Mouse (Mus musculus) MEL (cell line): ENCODE results near the gene Top3a. TPM values are rescaled to one million over a fixed set of nuclear protein-coding genes. Genes with fewer than 3 reads are reported as not detected.

Experiments
- DNase-seq: peaks from one replicate; pipeline ENCODE4 v3.0.0; 2011; ENCODE audit warnings: low read depth, low spot score
- H3K27ac ChIP-seq: 2 replicates; pipeline ENCODE4 v1.5.1; 2012; ENCODE audit warnings: low read depth, mild to moderate bottlenecking, control low read depth, low read length, moderate library complexity; ENCODE audit not compliant: control insufficient read depth
- H3K27me3 ChIP-seq, 2 experiments: fragments of 150-350 bp in 1 of 2; sonication (generic) in 1 of 2; 2 replicates each; pipeline ENCODE4 v1.6.1; 2012; ENCODE audit warnings: low read length in 2 of 2, mild to moderate bottlenecking in 2 of 2, improper control_type of control experiment in 1 of 2, moderate library complexity in 1 of 2; ENCODE audit not compliant: insufficient read depth in 2 of 2, control insufficient read depth in 1 of 2
- H3K36me3 ChIP-seq, 2 experiments: 2 replicates each; pipeline ENCODE4 v1.6.1; 2012 to 2014; ENCODE audit warnings: low read length in 2 of 2, improper control_type of control experiment in 1 of 2, inconsistent platforms in 1 of 2, mild to moderate bottlenecking in 1 of 2; ENCODE audit not compliant: insufficient read depth in 2 of 2, control insufficient read depth in 1 of 2
- H3K4me1 ChIP-seq, 2 experiments: fragments of 150-350 bp in 1 of 2; sonication (generic) in 1 of 2; 2 replicates each; pipeline ENCODE4 v1.6.1; 2012; ENCODE audit warnings: low read length in 2 of 2, improper control_type of control experiment in 1 of 2, mild to moderate bottlenecking in 1 of 2; ENCODE audit not compliant: insufficient read depth in 2 of 2, control insufficient read depth in 1 of 2
- H3K4me3 ChIP-seq, 2 experiments: fragments of 150-350 bp in 1 of 2; sonication (generic) in 1 of 2; 2 replicates each; pipeline ENCODE4 v1.5.1; 2012; ENCODE audit warnings: low read depth in 2 of 2, low read length in 2 of 2, mild to moderate bottlenecking in 2 of 2, moderate library complexity in 2 of 2, control low read depth in 1 of 2, improper control_type of control experiment in 1 of 2; ENCODE audit not compliant: control insufficient read depth in 1 of 2, insufficient read depth in 1 of 2
- H3K79me2 ChIP-seq: 2 replicates; pipeline ENCODE4 v1.6.1; 2012; ENCODE audit warnings: mild to moderate bottlenecking, low read length, moderate library complexity; ENCODE audit not compliant: control insufficient read depth, poor library complexity, insufficient read depth
- H3K9ac ChIP-seq: 2 replicates; pipeline ENCODE4 v1.6.1; 2012; ENCODE audit warnings: low read depth, mild to moderate bottlenecking, control low read depth, low read length, moderate library complexity; ENCODE audit not compliant: control insufficient read depth, poor library complexity, severe bottlenecking
- H3K9me3 ChIP-seq: fragments of 150-350 bp; sonication (generic); replicated peaks from 2 replicates; pipeline ENCODE4 v1.6.1; 2012; ENCODE audit warnings: mild to moderate bottlenecking, low read length, improper control_type of control experiment, moderate library complexity; ENCODE audit not compliant: insufficient read depth
- BHLHE40 ChIP-seq: IDR thresholded peaks from 2 replicates; pipeline ENCODE4 v1.6.1; 2012; ENCODE audit warnings: low read depth, mild to moderate bottlenecking, inconsistent platforms, low read length, improper control_type of control experiment, borderline replicate concordance
- CHD2 ChIP-seq: IDR thresholded peaks from 2 replicates; pipeline ENCODE4 v1.6.1; 2011; ENCODE audit warnings: low read length, improper control_type of control experiment
- CTCF ChIP-seq, 3 experiments: IDR thresholded peaks in 2 of 3; conservative IDR thresholded peaks in 1 of 3; 2 replicates each; pipeline ENCODE4 v1.5.1; 2011 to 2012; ENCODE audit warnings: low read length in 3 of 3, low read depth in 2 of 3, mild to moderate bottlenecking in 2 of 3, improper control_type of control experiment in 1 of 3, inconsistent platforms in 1 of 3, mixed read lengths in 1 of 3, moderate library complexity in 1 of 3; ENCODE audit not compliant: control insufficient read depth in 1 of 3, insufficient read depth in 1 of 3, poor library complexity in 1 of 3, severe bottlenecking in 1 of 3
- ELF1 ChIP-seq: IDR thresholded peaks from 2 replicates; pipeline ENCODE4 v1.6.1; 2014; ENCODE audit warnings: low read depth, mild to moderate bottlenecking, inconsistent platforms, low read length, improper control_type of control experiment, moderate library complexity
- EP300 ChIP-seq, 2 experiments: IDR thresholded peaks; 2 replicates each; pipeline ENCODE4 v1.6.1; 2011; ENCODE audit warnings: improper control_type of control experiment in 2 of 2, low read length in 2 of 2, low read depth in 1 of 2, mild to moderate bottlenecking in 1 of 2
- ETS1 ChIP-seq: IDR thresholded peaks from 2 replicates; pipeline ENCODE4 v1.6.1; 2012; ENCODE audit warnings: low read depth, mild to moderate bottlenecking, inconsistent platforms, low read length, improper control_type of control experiment, moderate library complexity
- GABPA ChIP-seq: IDR thresholded peaks from 2 replicates; pipeline ENCODE4 v1.6.1; 2012; ENCODE audit warnings: low read depth, mild to moderate bottlenecking, inconsistent platforms, low read length, improper control_type of control experiment, moderate library complexity
- GATA1 ChIP-seq: IDR thresholded peaks from 2 replicates; pipeline ENCODE4 v1.6.1; 2011; ENCODE audit warnings: low read depth, low read length, improper control_type of control experiment
- HCFC1 ChIP-seq: IDR thresholded peaks from 2 replicates; pipeline ENCODE4 v1.6.1; 2012; ENCODE audit warnings: low read depth, mild to moderate bottlenecking, inconsistent platforms, low read length, improper control_type of control experiment, moderate library complexity
- KAT2A ChIP-seq: conservative IDR thresholded peaks from 2 replicates; pipeline ENCODE4 v1.6.1; 2012; ENCODE audit warnings: low read depth, low read length, improper control_type of control experiment, inconsistent platforms
- MAFK ChIP-seq: IDR thresholded peaks from 2 replicates; pipeline ENCODE4 v1.6.1; 2011; ENCODE audit warnings: low read depth, mild to moderate bottlenecking, low read length, improper control_type of control experiment, borderline replicate concordance
- MAX ChIP-seq: IDR thresholded peaks from 2 replicates; pipeline ENCODE4 v1.6.1; 2011; ENCODE audit warnings: low read length, improper control_type of control experiment
- MEF2A ChIP-seq: IDR thresholded peaks from 2 replicates; pipeline ENCODE4 v1.6.1; 2014; ENCODE audit warnings: low read depth, mild to moderate bottlenecking, inconsistent platforms, low read length, improper control_type of control experiment; ENCODE audit not compliant: poor library complexity, insufficient replicate concordance, severe bottlenecking; ENCODE audit errors: extremely low read depth
- MYB ChIP-seq: IDR thresholded peaks from 2 replicates; pipeline ENCODE4 v1.6.1; 2011; ENCODE audit warnings: mild to moderate bottlenecking, low read depth, low read length, improper control_type of control experiment
- MYC ChIP-seq: IDR thresholded peaks from 2 replicates; pipeline ENCODE4 v1.6.1; 2011; ENCODE audit warnings: low read depth, mild to moderate bottlenecking, low read length, improper control_type of control experiment, moderate library complexity
- NELFE ChIP-seq: IDR thresholded peaks from 2 replicates; pipeline ENCODE4 v1.6.1; 2011; ENCODE audit warnings: low read depth, low read length, improper control_type of control experiment
- NRF1 ChIP-seq: IDR thresholded peaks from 2 replicates; pipeline ENCODE4 v1.6.1; 2014; ENCODE audit warnings: low read depth, mild to moderate bottlenecking, inconsistent platforms, low read length, improper control_type of control experiment, moderate library complexity; ENCODE audit not compliant: poor library complexity, insufficient read depth, severe bottlenecking
- POLR2AphosphoS5 ChIP-seq: IDR thresholded peaks from 2 replicates; pipeline ENCODE4 v1.6.1; 2012; ENCODE audit warnings: low read depth, borderline replicate concordance, mild to moderate bottlenecking, inconsistent platforms, low read length, moderate library complexity, mixed read lengths
- RAD21 ChIP-seq: IDR thresholded peaks from 2 replicates; pipeline ENCODE4 v1.6.1; 2011; ENCODE audit warnings: mild to moderate bottlenecking, low read depth, low read length, improper control_type of control experiment
- RCOR1 ChIP-seq: IDR thresholded peaks from 2 replicates; pipeline ENCODE4 v1.6.1; 2012; ENCODE audit warnings: low read depth, mild to moderate bottlenecking, inconsistent platforms, low read length, improper control_type of control experiment
- SIN3A ChIP-seq: IDR thresholded peaks from 2 replicates; pipeline ENCODE4 v1.6.1; 2012; ENCODE audit warnings: low read length, improper control_type of control experiment, inconsistent platforms
- TAL1 ChIP-seq: IDR thresholded peaks from 2 replicates; pipeline ENCODE4 v1.6.1; 2012; ENCODE audit warnings: mild to moderate bottlenecking, inconsistent platforms, low read length, moderate library complexity, mixed read lengths
- TBP ChIP-seq: IDR thresholded peaks from 2 replicates; pipeline ENCODE4 v1.8.0; 2011; ENCODE audit warnings: low read depth, low read length, improper control_type of control experiment
- TCF12 ChIP-seq: IDR thresholded peaks from 2 replicates; pipeline ENCODE4 v1.6.1; 2014; ENCODE audit warnings: low read depth, mild to moderate bottlenecking, inconsistent platforms, low read length, improper control_type of control experiment, moderate library complexity
- USF1 ChIP-seq: IDR thresholded peaks from 2 replicates; pipeline ENCODE4 v1.6.1; 2014; ENCODE audit warnings: low read depth, mild to moderate bottlenecking, inconsistent platforms, low read length, improper control_type of control experiment, moderate library complexity
- ZC3H11A ChIP-seq: IDR thresholded peaks from 2 replicates; pipeline ENCODE4 v1.6.1; 2012; ENCODE audit warnings: low read depth, mild to moderate bottlenecking, inconsistent platforms, low read length, improper control_type of control experiment
- polyA plus RNA-seq, 2 experiments: library from polyadenylated mRNA; stranded (reverse) in 1 of 2; unstranded in 1 of 2; fragments of >175 nt in 1 of 2; fragments of >200 nt in 1 of 2; gene quantifications; 2 replicates each; pipeline versions ENCODE4 v1.2.1 to v1.2.4; 2012; ENCODE audit warnings: low replicate concordance in 2 of 2, low read depth in 1 of 2; ENCODE audit not compliant: insufficient read length in 2 of 2, insufficient read depth in 1 of 2, missing spikeins in 1 of 2
- total RNA-seq: library from RNA; depleted of rRNA; stranded (reverse); fragments of 300-350 nt; gene quantifications from 2 replicates; pipeline ENCODE4 v1.2.3, GENCODE M21; 2012

The Top3a gene
- total and polyA plus RNA-seq, 3 experiments, result 17.7 to 18.4 TPM; not detected in 1

DNA sequence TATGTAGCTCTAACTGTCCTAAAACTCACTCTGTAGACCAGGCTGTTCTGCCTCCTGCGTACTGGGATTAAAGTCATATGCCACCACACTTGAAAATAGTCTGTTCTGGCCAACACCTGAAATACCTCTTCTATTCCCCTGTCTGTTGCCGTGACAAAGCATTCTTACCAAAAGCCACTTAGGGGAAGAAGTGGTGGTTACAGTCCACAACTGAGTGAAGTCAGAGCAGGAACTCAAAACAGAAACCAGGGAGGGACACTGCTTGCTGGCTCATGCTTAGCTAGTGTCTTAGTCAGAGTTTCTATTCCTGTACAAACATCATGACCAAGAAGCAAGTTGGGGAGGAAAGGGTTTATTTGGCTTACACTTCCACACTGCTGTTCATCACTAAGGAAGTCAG is 7.8 kb downstream of the Top3a start:
- Histone ChIP-seq H3K9me3 (no peaks in the 10 kb centered on the region), H3K4me3 (no peak overlapping the region), H3K79me2 (peaks cover 30% of the 10 kb centered on the region), H3K4me1 (peaks cover 0 to 8% of the 10 kb centered on the region in 2 experiments; a peak in 1 of 4 replicates), H3K27me3 (no peaks in the 10 kb centered on the region), H3K36me3 (peaks cover 0 to 7% of the 10 kb centered on the region in 2 experiments; a peak in 3 of 4 replicates), H3K27ac (no peak overlapping the region), H3K9ac (no peak overlapping the region)
- DNase-seq, result no peak
- TF ChIP-seq USF1 (no peak), TBP (no peak), MAFK (no peak), MAX (no peak), GABPA (no peak), ETS1 (no peak), CHD2 (no peak), NRF1 (no peak), HCFC1 (no peak), MEF2A (no peak)

DNA sequence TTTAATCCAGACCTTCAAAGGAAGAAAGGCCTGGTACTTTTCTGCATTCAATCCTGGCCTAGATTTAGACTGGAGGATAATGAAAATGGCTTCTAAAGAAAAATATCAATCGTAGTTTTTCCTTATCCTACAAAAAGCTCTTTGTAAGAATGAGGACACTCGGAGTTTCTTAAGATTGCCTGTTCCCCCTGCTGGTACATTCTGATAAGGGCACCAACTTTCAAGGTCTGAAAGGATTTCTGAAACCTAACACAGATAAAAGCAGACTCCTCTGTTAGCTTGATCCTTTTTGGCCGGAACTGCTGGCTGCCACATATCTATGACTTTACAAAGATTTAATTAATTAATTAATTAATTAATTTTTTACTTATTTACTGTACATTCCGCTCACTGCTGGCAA is 10.2 kb downstream of the Top3a start:
- Histone ChIP-seq H3K4me1 (0 out of 4 replicates have a peak, but pooled peaks cover 0 to 2% of the 10 kb centered on the region in 2 experiments), H3K4me3 (no peak overlapping the region), H3K9me3 (no peaks in the 10 kb centered on the region), H3K36me3 (peaks cover 0 to 3% of the 10 kb centered on the region in 2 experiments; a peak in 2 of 4 replicates), H3K27ac (no peak overlapping the region), H3K9ac (no peak overlapping the region), H3K79me2 (peaks cover 15% of the 10 kb centered on the region), H3K27me3 (no peaks in the 10 kb centered on the region)
- DNase-seq, result peak; percentile 52
- peak; percentile 26; the same call in 1 of the 2 replicates for TF ChIP-seq TAL1
- TF ChIP-seq NRF1, result no peak
- TF ChIP-seq ELF1, result no peak
- TF ChIP-seq TCF12, result peak; percentile 6; the same call in 1 of the 2 replicates
- TF ChIP-seq ZC3H11A, result no peak
- TF ChIP-seq BHLHE40, result no peak
- peak; percentile 76; the same call in 1 of the 2 replicates for TF ChIP-seq RCOR1
- 0 out of 2 replicates have a peak, but pooled peaks have one; percentile 44 for TF ChIP-seq GATA1
- no peak for TF ChIP-seq NELFE
- no peak for TF ChIP-seq SIN3A
- TF ChIP-seq RAD21, result no peak; the same call in 1 of the 2 replicates
- no peak for TF ChIP-seq MYB
- TF ChIP-seq KAT2A, result no peak
- TF ChIP-seq MYC, result no peak
- peak in 1 of 2 experiments; percentile 8; a peak in 1 of 4 replicates for TF ChIP-seq EP300 (IDR thresholded peaks at IDR 0.05; ENCODE audit: low read depth in 1 of 2, low read length in 2 of 2)
- TF ChIP-seq POLR2AphosphoS5, result no peak
- peak in 2 of 3 experiments; percentile 14 to 16; a peak in 1 of 6 replicates for TF ChIP-seq CTCF (IDR thresholded peaks at IDR 0.05 in 2 of 3, conservative IDR thresholded peaks at IDR 0.05 in 1 of 3; ENCODE audit: control insufficient read depth in 1 of 3, insufficient read depth in 1 of 3, low read depth in 2 of 3, low read length in 3 of 3, poor library complexity in 1 of 3, severe bottlenecking in 1 of 3)
